Mouse (Mus musculus) frontal cortex, adult 2 months (tissue): ENCODE data around the gene Cog5. TPM values are rescaled to one million over a fixed set of nuclear protein-coding genes. Genes with fewer than 3 reads are reported as not detected.
A peak's percentile ranks its signal among the peaks of the same experiment; 100 is the strongest.

Experiments
- DNase-seq, 2 experiments: peaks; one replicate each; pipeline ENCODE4 v3.0.0; 2022; ENCODE audit warnings: low spot score in 1 of 2; ENCODE audit errors: extremely low spot score in 1 of 2
- polyA plus RNA-seq: library from polyadenylated mRNA; depleted of rRNA; stranded (reverse); fragments of >200 nt; gene quantifications from 2 replicates; pipeline ENCODE4 v1.2.3, GENCODE M21; 2012

Gene Cog5
- polyA plus RNA-seq, 1 experiment = 28.8 TPM

DNA sequence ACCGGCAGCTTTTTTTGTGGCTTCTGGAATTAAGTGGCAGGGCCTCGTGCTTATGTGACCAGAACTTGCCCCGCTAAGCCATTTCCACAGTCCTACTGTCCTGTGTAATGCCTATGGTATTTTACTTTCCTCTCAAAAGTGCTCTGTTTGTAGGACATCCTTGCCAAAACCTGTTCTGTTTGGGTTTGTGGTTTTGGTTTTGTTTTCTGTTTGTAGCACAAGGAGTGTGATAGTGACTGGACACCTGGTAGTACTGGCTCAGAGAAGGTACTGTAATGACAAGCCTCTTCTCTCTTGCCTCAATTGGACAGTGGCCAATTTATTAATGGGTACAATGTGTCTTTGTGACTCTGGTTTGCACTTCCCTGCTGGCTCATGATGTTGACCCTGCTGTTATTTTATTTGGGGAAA is 163.4 kb downstream of the Cog5 start:
- no peak for DNase-seq

DNA sequence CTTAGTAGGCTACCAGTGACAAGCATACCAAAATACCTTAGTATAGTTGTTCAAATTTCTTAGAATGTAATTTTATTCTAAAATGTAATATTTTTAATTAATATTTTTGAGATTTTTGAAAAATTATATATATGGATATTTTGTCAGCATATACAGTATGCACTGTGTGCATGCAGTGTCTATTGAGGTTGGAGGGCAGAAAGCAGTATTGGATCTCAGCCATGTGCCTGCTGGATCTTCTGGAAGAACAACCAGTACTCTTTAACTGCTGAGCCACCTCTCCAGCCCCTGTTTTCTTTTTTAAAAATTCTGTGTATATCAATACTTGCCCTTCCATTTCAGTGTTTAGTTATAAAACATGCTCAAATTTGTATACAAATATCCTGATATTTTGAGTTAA is 164.4 kb downstream of the Cog5 start:
- no peak for DNase-seq

DNA sequence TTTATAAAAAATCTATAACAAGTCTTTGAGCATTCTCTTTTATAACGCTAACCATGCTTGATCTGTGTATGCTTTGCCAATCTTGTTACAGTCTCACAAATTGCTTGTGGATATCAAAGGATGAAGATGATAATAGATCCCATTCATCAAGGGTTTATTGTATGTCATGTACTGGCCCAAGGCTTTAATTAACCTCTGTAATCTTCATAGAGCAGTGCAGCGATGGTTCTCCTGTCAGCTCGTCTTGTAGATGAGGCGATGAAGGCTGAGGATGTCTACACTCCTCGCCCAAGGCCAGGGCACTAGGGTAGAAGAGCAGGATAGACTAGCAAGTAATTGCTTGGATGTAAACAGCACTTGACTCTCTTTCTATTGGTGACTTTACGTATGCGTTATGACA is 164.9 kb downstream of the Cog5 start:
- no peak for DNase-seq

DNA sequence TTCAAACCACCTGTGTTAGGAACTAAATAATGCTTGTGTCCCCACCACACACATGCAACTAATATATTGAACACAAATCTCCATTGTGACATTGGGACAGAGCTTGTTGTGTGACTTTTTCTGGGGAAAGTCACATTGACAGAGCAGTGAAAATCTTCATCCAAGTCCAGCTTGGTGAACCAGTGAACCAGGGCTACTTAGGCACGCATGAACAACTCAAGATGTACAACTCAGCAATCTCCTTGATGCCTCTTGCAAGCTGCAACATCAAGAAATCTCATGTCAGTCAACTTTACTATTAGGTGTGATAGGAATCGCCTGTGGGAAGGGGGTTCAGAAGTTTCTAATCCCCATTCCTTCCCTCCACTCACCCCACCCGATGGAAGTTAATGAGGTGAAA is 169.0 kb downstream of the Cog5 start:
- no peak for DNase-seq

DNA sequence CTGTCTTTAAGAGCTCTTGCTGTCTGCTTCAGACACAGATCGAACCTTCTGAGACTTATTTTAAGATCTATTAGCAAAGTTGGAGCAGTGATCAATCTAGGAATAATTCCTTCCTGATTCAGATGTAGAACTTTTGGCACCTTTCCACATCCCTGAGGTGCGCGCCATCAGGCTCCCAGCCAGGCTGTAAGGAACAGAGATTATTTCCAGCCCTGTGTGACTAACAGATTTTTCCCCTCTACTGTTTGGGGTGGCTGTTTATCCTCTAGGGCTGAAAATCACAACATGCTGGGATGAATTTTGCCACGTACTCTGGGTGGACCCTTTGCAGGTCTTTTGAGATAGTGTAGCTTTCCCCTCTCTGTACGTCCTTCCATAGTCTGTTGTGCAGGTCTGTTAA is 170.2 kb downstream of the Cog5 start:
- peak in 1 of 2 experiments; percentile 30 for DNase-seq

DNA sequence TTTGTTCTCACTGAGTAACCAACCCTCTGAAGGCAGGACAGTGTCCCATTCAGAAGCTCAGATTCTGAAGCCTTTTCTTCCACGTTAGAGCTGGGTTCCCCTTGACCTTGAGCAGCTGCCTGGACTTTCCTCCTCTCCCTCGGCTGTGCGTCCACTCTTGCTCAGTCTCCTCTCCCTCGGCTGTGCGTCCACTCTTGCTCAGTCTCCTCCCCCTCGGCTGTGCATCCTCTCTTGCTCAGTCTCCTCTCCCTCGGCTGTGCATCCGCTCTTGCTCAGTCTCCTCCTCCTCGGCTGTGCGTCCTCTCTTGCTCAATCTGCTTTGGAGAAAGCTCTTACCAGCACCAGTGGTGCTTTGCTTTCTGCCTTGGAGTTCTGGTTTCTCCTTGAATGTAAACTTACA is 171.2 kb downstream of the Cog5 start:
- DNase-seq = peak in 1 of 2 experiments; percentile 60

DNA sequence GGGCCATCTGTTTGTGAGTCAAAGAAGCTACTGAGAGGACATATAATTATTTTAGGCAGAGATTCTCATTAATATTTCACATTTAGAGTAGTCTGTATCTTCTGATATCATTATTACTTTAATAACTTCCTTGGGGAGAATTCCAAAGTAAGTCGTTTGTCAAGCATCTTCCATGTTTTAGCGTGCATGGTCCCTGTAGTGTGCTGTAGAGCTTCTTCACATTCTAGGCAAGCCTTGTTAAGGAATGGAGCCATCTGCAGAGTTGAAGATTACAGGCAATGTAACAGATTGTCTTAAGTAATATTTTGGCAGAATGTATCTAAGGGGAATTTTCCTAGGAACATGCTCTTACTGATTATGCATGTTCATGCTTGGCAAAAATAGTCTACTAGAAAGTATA is 171.8 kb downstream of the Cog5 start:
- DNase-seq = peak; percentile 27 to 40

DNA sequence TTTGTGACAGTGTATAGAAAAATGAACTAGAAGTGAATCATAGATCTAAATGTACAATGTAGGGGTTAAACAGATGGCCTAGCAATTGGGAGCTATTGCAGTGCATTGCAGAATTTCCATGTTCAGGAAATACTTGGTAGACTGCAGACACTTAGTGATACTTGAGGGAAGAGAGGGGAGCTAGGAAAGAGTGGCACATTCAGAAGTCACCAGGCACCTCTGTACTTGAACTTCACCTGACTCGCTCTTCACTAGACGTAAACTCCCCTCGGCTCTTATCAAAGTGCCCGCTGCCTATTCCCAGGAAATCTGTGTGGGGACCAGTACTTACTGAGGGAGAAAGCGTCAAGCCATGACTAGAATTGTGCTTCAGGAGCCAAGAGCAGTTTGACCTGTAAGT is 180.8 kb downstream of the Cog5 start:
- no peak for DNase-seq

DNA sequence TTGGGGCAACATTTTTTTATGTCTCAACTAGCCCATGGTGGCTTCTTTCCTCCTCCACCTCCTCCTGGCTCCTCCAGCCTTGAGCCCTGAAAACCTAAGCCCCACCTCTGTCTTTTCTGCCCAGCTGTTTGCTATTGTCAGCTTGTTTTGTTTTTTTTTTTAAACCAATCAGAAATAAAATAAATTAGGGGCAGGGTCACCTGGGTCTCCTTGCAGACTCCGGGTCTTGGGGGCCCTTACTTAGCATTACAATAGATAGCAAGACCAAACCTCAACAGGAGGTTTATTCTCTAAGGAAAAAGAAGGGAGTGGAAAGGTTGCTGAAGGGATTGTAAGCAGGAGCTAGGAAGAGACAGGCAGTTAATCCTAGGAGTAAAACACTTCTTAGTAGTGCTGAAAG is 181.5 kb downstream of the Cog5 start:
- no peak for DNase-seq

DNA sequence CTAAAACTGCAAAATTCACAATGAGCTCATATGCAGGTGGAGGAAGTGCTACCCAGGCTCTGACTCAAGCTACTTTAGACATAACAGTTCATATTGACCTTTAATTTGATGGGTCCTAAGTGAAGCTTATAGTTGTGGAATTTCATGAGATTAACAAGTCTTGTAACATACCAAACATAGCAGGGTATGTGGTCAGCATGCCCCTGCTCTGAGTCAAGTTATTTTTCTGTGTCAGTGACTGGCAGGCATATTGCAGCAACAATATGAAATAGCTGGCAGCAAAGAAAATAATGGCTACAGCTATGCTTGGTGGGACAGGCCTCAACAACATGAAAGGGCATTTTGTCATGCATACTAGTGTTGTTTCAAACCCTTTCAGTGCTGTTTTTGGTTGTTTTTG is 183.9 kb downstream of the Cog5 start:
- DNase-seq = no peak

DNA sequence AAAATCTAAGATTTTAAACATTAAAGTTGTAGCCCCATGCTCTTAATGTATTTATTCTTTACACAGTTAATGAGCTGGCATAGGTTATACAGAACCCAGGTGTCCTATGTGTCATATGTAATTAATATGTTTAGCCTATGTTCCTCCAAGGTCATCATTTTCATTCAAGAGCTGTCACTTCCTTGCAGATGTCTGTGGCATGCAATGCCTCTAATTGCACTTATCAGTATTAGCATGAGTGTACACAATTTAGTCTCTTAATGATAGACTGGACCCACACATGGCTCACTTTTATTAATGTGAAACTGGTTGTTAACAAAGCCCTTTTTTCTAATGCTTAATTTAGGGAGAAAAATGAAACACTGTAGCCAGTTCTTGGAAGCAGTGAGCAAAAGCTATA is 184.6 kb downstream of the Cog5 start:
- DNase-seq = no peak

DNA sequence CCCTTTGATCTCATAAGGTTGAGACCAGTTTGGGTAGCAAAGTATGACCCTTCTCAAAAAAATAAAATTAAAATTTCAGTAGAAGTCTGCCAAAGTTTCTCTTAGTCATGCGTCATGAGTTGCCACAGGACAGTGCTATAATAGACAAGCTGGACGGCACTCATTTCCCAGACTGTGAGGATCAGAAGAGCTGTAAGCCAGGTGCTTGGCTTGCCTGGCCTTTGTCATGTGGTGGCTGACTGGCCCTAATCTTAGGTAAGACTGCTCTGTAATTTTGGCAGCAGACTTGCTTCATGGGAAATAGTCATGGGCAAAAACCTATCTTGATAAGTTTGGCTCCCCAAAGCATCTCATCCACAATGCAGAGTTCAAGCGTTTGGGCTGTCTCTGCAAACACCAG is 191.4 kb downstream of the Cog5 start:
- DNase-seq = no peak

DNA sequence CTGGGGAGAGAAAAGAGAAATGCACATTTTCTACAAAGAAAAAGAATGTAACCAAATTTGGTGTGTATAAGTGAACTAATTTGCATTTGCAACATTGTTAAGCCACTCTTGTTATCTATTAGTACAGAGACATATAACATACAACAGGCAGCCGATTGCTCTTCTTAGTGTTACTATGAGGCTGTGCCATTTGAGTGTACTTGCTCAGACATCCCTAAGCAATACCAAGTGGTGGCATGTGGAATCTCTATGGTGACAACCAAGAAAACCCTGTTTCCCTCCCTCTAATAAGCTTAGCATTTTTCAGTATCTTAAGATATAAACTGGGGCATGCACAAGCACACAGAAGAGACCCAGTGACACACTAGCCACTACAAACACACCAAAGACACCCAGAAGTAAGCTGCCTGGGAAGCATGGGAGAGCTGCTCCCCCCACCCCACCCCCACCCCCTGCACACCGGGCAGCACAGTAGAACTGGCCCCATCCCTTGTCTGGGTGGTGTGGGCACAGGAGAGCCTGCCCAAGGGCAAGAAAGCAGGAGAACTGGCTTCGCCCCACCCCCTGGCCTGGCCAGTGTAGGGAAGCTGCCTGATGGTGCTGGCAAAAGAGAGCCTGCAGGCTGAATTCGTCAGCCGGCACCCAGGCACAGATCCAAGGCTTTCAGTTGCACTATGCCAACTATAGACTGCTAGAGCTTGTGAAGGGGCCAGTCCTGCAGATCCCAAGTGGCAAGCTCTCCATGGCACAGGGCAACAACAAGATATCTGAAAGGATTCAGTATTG is 194.2 kb downstream of the Cog5 start:
- peak; percentile 50 to 66 for DNase-seq

DNA sequence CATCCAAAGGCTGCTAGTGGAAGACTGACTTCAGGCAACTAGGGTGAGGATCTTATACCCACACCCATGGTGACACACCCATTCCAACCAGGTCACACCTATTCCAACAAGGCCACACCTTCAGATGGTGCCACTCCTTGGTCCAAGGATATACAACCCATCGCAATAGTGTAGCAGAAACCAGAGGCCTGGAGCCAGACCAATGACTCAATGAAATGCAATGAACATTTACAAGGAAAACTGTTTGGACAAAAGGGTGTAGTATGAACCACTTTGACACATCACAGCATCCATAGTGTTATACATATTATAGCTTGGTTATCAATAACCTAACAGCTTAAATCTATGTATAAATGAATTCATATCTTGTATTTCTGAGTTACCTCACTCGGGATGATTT is 194.9 kb downstream of the Cog5 start:
- no peak for DNase-seq

DNA sequence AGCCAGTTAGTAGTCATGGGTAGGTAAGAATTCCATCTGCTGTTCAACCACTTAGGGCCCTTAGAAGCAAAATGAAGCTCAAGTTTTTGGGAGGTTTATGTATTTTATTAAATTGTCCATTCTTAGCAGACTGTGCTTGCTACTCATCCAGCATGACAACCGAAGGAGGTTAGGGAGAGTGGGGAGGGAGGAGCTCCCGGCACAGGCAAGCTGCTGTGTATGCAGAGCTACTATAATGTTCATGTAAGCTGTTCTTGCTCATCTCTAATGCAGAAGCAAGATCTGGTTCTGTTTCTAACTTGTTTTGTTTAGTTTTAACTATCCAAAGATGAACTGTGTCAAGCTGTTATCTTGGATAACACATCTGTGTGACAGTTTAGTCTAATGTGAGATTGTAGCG is 199.4 kb downstream of the Cog5 start:
- no peak for DNase-seq

DNA sequence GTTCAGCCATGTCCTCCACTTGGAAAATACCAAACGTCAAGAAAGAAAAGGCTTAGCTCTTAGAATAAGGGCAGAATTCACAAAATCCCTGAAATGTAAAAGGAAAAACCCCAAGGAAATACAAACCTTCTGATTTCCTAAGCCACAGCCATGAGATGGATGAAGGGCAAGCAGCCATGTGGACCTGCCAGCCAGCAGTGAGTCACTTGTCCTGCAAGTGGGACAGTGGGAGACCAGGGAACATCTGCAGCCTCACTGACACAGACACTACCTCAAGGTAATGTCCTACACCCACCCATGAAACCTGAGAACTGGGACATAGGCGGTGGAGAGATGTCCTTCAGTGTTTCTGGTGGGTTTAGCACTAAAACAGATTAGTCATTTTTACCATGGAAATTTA is 200.1 kb downstream of the Cog5 start:
- no peak for DNase-seq

DNA sequence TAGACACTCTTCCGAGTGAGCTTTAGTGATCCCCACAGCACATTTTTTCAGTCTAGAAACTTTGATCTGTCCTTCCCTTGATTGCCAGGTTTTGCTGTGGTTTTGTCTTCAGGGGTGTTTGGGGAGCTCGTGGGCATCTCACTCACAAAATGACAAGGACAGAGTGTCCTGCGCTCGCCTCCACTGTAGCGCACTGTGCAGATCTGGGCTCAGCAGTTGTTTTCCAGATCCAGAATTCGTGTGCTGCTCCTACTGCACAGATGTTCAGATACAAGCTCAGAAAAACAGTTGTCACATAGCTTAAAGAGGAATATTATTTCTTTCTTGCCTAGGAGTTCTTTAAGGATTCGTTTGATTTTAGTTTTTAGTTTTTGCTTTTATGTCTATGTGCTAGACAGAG is 203.1 kb downstream of the Cog5 start:
- DNase-seq = peak in 1 of 2 experiments; percentile 40

DNA sequence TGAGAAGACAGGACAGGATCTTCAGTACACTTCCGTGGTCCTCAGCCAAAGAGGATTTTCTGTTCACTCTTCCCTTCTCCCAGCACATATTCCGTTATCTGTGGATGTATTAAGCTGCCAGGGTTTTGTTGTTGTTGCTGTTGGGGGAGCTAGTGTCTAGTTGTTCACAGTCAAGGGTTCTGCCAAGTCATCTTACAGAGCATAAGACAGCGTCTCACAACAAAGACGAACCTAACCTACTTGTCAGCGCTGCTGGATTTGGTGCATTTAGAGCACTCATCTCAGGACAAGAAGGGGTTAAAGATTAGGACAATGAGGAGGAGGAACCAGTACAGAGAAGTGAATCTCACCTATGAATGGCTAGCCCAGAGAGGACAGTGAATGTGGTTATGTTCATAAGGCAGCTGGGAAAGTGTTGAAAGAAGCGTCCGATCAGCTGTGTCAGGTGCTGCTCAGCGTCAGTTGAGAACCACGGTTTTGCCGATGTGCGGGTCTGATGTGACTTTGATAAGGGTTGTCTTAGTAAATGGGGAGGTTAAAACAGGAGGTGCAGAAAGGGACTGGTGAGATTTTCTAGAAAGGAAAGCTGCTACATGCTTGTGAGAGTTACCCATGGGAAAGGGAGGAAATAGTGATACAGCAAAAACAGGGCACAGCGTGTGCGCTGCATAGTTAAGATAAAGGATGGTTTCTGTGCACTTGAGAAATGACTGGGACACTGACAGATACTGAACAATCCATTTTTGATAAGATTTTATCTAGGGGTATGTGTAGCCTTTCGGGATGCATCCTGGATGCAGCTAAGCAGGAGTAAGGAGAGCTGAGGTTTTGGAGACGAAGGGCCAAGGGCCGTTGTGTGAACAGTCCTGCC is 208.2 kb downstream of the Cog5 start:
- no peak for DNase-seq

DNA sequence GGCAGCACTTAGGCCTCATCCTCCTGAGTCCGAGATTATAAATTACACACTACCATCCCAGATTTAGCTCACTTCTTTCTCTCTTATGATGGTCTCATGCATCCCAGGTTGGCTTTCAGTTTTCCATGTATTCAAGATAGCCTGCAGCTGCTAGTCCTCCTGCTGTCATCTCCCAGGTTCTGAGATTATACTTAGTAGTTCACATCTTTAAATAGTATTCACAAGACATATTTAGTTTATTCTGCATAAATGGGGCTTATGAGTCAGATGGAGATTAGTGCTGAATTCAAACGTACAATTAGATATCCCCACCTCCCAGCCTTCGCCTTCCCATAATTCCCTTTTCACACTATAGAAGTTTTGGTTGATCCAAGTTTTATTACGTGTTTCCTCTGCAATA is 222.1 kb downstream of the Cog5 start:
- DNase-seq = no peak

DNA sequence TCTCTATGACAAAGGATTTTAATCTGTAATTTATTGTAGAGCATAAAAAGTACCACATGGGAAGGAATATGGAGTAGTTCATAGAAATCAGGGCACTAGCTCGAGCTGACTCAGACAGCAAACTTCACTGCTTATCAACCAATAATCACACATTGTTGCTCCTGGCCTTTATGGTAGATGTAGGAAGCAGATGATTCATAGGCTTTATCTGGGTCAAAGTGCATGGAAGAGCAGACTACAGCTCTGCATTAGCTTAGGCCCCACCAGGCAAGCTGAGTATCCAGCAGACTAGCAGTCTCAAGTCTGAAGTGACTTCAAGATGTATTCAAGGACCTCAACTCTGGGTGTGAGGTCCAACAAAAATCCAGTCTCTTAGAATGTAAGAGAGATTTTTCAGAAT is 228.1 kb downstream of the Cog5 start:
- no peak for DNase-seq

DNA sequence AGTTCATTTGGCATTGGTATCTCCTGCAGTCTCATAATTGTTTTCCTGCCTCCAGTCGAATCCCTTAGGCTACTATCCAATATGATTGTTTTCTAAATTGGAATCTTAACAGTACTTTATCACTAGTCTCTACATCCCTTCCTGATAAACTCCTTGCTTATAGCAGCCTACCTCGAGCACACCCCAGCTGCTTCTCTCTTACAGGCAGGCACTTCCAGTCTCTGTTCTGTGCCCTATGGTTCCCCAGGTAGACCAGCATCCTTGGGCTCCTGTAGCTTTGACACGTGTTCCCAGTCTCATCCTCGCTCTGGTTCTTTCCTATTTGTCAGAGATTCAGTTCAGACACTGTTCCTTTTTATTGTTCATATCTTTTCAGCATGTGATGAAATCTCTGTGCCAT is 229.7 kb downstream of the Cog5 start:
- DNase-seq = no peak

DNA sequence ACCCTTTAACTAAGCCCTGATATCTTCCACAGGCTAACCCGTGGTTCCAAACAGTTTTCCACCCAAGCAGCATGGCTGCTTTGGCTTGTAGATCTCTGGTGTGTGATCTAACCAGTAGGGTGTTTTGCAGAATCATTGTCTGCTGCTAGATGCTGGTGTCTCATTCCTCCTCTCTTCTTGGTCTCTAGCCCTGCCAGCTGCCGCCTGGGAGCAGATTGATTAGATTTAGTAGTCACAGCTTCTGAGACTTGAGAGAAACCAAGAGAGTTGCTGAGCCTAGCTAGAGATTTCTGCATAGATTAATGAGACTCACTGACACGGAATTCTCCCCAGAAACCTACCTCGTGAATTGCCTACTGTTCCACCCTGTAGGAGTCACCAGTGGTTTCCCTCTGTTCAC is 230.4 kb downstream of the Cog5 start:
- no peak for DNase-seq
